Mouse (Mus musculus): Measurements from ENCODE around the gene Gm813. TPM values are rescaled to one million over a fixed set of nuclear protein-coding genes. Genes with fewer than 3 reads are reported as not detected.

The Gm813 gene
- not detected for polyA plus RNA-seq (2014; fragmentation: Illumina TruSeq; extraction: RNeasy Lipid Tissue Mini Kit (QIAGEN cat#74804); ENCODE audit: low read depth, low replicate concordance)

GRCm38 (mm10) chr16:58616878-58617277, at the start of gene Gm813:
Gm813 (minus strand) TSS chr16:58616978.

DNA sequence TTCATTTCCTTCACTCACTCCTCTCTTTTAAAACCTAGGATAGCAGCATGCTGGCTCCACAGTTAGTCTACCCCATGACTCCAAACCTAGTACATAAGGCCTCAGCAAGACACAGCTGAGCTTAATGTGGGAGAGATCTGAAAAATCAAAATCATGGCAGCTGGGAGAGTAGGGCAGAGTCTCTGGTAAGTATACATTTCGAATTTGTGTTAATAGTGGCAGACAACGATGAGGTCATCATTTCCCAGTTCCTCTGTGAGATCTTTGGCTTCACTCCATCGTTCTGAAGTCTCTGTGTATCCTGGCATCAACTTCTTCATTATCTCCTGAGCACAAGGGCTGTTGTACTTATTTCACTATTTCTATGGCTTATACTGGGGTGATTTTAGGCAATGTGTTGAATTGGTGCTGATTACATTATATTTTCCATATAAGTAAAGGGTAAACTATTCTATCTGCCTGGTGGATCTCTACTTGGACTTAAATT, 22.0 kb upstream of the Gm813 start, which contains the start of gene E330017A01Rik:
E330017A01Rik (minus strand) TSS at position 51 of the 487 bp plus-strand sequence.

Other genes starting within 250 kb of the Gm813 start
- 12.0 TPM for gene Dcbld2, start 208.5 kb downstream of the Gm813 start, polyA plus RNA-seq (2014; fragmentation: Illumina TruSeq; extraction: RNeasy Lipid Tissue Mini Kit (QIAGEN cat#74804); ENCODE audit: low read depth, low replicate concordance)
- 45.2 TPM for gene St3gal6, start 92.7 kb downstream of the Gm813 start, polyA plus RNA-seq (2014; fragmentation: Illumina TruSeq; extraction: RNeasy Lipid Tissue Mini Kit (QIAGEN cat#74804); ENCODE audit: low read depth, low replicate concordance)
- not detected for gene E330017A01Rik, start 21.8 kb upstream of the Gm813 start, polyA plus RNA-seq (2014; fragmentation: Illumina TruSeq; extraction: RNeasy Lipid Tissue Mini Kit (QIAGEN cat#74804); ENCODE audit: low read depth, low replicate concordance)
- 37.1 TPM for gene Cpox, start 53.3 kb upstream of the Gm813 start, polyA plus RNA-seq (2014; fragmentation: Illumina TruSeq; extraction: RNeasy Lipid Tissue Mini Kit (QIAGEN cat#74804); ENCODE audit: low read depth, low replicate concordance)
- gene Gpr15, start 102.1 kb upstream of the Gm813 start, polyA plus RNA-seq (2014; fragmentation: Illumina TruSeq; extraction: RNeasy Lipid Tissue Mini Kit (QIAGEN cat#74804); ENCODE audit: low read depth, low replicate concordance), result not detected
- gene Cldnd1, start 110.9 kb upstream of the Gm813 start, polyA plus RNA-seq (2014; fragmentation: Illumina TruSeq; extraction: RNeasy Lipid Tissue Mini Kit (QIAGEN cat#74804); ENCODE audit: low read depth, low replicate concordance), result 39.5 TPM
- not detected for gene Olfr172, start 146.2 kb upstream of the Gm813 start, polyA plus RNA-seq (2014; fragmentation: Illumina TruSeq; extraction: RNeasy Lipid Tissue Mini Kit (QIAGEN cat#74804); ENCODE audit: low read depth, low replicate concordance)
- not detected for gene Olfr173, start 183.3 kb upstream of the Gm813 start, polyA plus RNA-seq (2014; fragmentation: Illumina TruSeq; extraction: RNeasy Lipid Tissue Mini Kit (QIAGEN cat#74804); ENCODE audit: low read depth, low replicate concordance)
- gene Olfr175-ps1, start 209.8 kb upstream of the Gm813 start, polyA plus RNA-seq (2014; fragmentation: Illumina TruSeq; extraction: RNeasy Lipid Tissue Mini Kit (QIAGEN cat#74804); ENCODE audit: low read depth, low replicate concordance), result not detected